Mouse (Mus musculus) midbrain, postnatal 0 days (tissue): ENCODE results near the gene Zbed6. TPM values are rescaled to one million over a fixed set of nuclear protein-coding genes. Genes with fewer than 3 reads are reported as not detected.
"Not testable (repeated sequence)": the region's sequence is repeated elsewhere in the genome, so short reads cannot be mapped to it uniquely, and the experiment has no call there.

Experiments
- ATAC-seq: fragments of 200-750 bp; cut with Nextera tagmentation; 2 replicates; pipeline ENCODE4 v1.8.0; 2017; ENCODE audit warnings: moderate number of reproducible peaks, mild to moderate bottlenecking, moderate TSS enrichment, moderate library complexity; ENCODE audit not compliant: low FRiP score
- DNase-seq: peaks from one replicate; pipeline ENCODE4 v3.0.0-alpha.2; 2015; ENCODE audit warnings: low spot score
- H3K27ac ChIP-seq: fragments of 300-500 bp; sonication (generic); 2 replicates; pipeline ENCODE4 v1.5.1; 2014; ENCODE audit warnings: low read depth, mild to moderate bottlenecking, low read length, mixed read lengths
- H3K27me3 ChIP-seq: fragments of 300-500 bp; sonication (generic); 2 replicates; pipeline ENCODE4 v1.6.1; 2014; ENCODE audit warnings: low read length, control low read depth, mixed read lengths; ENCODE audit not compliant: insufficient read depth
- H3K36me3 ChIP-seq: fragments of 300-500 bp; sonication (generic); 2 replicates; pipeline ENCODE4 v1.6.1; 2014; ENCODE audit warnings: low read length, control low read depth, mixed read lengths; ENCODE audit not compliant: insufficient read depth
- H3K4me1 ChIP-seq: fragments of 300-500 bp; sonication (generic); 2 replicates; pipeline ENCODE4 v1.6.1; 2014; ENCODE audit warnings: mild to moderate bottlenecking, control low read depth, antibody characterized with exemption, low read length, mixed read lengths; ENCODE audit not compliant: insufficient read depth
- H3K4me2 ChIP-seq: fragments of 300-500 bp; sonication (generic); 2 replicates; pipeline ENCODE4 v1.6.1; 2014; ENCODE audit warnings: low read depth, mild to moderate bottlenecking, low read length, mixed read lengths; ENCODE audit not compliant: poor library complexity, severe bottlenecking
- H3K4me3 ChIP-seq: fragments of 300-500 bp; sonication (generic); 2 replicates; pipeline ENCODE4 v1.5.1; 2014; ENCODE audit warnings: low read depth, mild to moderate bottlenecking, low read length, moderate library complexity
- H3K9ac ChIP-seq: fragments of 300-500 bp; sonication (generic); replicated peaks from 2 replicates; pipeline ENCODE4 v1.6.1; 2014; ENCODE audit warnings: mild to moderate bottlenecking, low read length, moderate library complexity, mixed read lengths; ENCODE audit not compliant: poor library complexity, severe bottlenecking
- H3K9me3 ChIP-seq: fragments of 300-500 bp; sonication (generic); 2 replicates; pipeline ENCODE4 v1.6.1; 2016; ENCODE audit warnings: low read length, control low read depth
- CTCF ChIP-seq: IDR thresholded peaks from 2 replicates; pipeline ENCODE4 v1.5.1; 2016; ENCODE audit warnings: antibody characterized with exemption, mild to moderate bottlenecking
- WGBS: fragments of 180-500 bp; shearing (Covaris S2); extraction: QIAGEN DNeasy Blood & Tissue Kit; methylation state at CpG from one replicate; pipeline ENCODE4 v1.1.7; 2014; 5-methylcytosine and 5-hydroxymethylcytosine counted together
- polyA plus RNA-seq: library from polyadenylated mRNA; unstranded; fragments of >200 nt; fragmentation: Nextera tagmentation; extraction: Ambion mirVana; gene quantifications from 2 replicates; pipeline ENCODE4 v1.2.1, GENCODE M21; 2015
- total RNA-seq: library from RNA; depleted of rRNA; stranded (reverse); fragments of >200 nt; gene quantifications from 2 replicates; pipeline ENCODE4 v1.2.3, GENCODE M21; 2014; rRNA removed

Gene Zbed6
- total RNA-seq (6.6 and 9.4 TPM in 2 replicates), polyA plus RNA-seq (0.23 TPM in 1 of 2 replicates, not detected in the other)

DNA sequence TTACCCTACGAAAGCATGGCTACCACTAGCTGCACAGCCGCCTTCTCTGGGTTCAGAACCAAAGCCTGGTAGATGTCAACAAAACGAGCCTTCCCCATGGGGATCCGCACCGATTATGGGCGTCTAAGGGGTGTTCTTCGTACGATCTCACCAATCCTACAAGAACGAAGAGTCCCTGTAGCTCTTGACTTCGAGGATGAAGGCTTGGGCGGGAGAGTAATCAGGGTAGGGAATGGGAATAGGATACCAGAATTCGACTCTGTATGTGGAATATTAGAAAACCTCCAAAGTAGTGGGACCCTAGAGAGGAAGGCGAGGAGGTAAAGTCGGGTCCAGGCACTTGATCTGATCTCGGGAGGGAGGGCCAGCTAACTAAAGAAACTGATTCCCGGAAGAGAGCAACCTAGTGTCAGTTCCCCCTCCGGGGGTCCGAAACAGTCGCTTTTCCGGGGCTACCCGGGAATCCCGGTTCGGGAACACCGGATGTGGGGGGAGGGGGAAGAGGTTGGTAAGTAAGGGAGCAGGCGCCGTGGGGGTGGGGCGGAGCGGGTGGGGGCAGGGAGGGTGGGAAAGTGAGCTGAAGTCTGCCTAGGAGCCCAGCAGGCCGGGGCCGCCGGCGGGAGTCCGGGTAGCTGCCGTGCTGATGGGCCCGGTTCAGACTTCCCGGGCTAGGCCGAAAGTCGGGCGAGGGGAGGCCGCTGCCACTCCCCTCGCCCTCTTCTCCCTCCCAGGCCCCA lies at the start of gene Zbed6:
Gene Zbed6, minus strand, starts transcription at position 420 of the 737 bp plus-strand sequence.
- Histone ChIP-seq H3K27me3 (no peaks in the 10 kb centered on the region), H3K4me2 (peak within 1 kb of the TSS; percentile 76), H3K9me3 (no peaks in the 10 kb centered on the region), H3K4me1 (peaks cover 10% of the 10 kb centered on the region; the same call in 1 of the 2 replicates), H3K4me3 (peak within 1 kb of the TSS; percentile 73), H3K36me3 (no peaks in the 10 kb centered on the region), H3K9ac (peak within 1 kb of the TSS; percentile 77), H3K27ac (peak within 1 kb of the TSS; percentile 94)
- 2% methylated on average over 40 of the region's 41 CpGs for WGBS
- no peak for TF ChIP-seq CTCF
- DNase-seq = peak; percentile 85
- peak; percentile 90 for ATAC-seq

DNA sequence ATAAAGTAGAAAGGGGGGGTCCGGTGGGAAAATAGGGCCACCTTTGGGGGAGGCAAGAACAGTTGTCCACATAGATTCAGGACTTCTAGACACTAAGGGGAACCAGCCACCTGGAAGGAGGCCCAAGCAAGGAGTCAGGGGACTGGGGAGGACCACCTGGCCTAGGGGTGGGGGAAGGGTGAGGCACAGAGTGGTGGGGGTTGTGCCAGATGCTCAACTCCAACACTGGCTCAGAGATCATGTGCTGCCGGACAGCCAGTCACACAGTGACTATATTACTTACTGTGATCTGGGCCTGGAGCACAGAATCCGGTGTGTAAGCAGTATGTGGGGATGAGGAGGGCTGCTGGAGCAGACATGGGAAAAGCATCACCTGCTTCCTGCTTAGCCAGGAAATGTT lies 48.6 kb upstream of the Zbed6 start:
- Histone ChIP-seq H3K27me3 (no peaks in the 10 kb centered on the region), H3K4me2 (no peak overlapping the region), H3K36me3 (peaks cover 5% of the 10 kb centered on the region; the same call in 1 of the 2 replicates), H3K9me3 (no peaks in the 10 kb centered on the region), H3K27ac (no peak overlapping the region), H3K4me1 (0 out of 2 replicates have a peak, but pooled peaks cover 3% of the 10 kb centered on the region), H3K4me3 (no peak overlapping the region), H3K9ac (no peak overlapping the region)
- 83% methylated on average over 3 of the region's 3 CpGs for WGBS
- no peak for ATAC-seq
- TF ChIP-seq CTCF = no peak
- DNase-seq = no peak

DNA sequence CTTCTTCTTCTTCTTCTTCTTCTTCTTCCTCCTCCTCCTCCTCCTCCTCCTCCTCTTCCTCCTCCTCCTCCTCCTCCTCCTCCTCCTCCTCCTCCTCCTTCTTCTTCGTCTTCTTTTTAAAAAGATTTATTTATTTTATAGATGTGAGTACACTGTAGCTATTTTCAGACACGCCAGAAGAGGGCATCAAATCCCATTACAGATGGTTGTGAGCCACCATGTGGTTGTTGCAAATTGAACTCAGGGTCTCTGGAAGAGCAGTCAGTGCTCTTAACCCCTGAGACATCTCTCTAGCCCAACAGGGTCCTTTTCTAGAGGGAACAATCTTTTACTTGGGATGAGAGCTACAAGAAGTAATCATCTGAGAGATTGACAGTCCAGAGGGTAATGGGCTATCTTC lies 41.1 kb upstream of the Zbed6 start:
- H3K4me2 ChIP-seq, H3K9ac ChIP-seq, H3K36me3 ChIP-seq, H3K27me3 ChIP-seq, H3K4me1 ChIP-seq, H3K9me3 ChIP-seq, H3K4me3 ChIP-seq, DNase-seq, ATAC-seq, H3K27ac ChIP-seq: not testable (repeated sequence)
- peak; percentile 59 for TF ChIP-seq CTCF
- 21% methylated on average over 1 of the region's 2 CpGs for WGBS

- no peak overlapping the region for H3K9ac ChIP-seq
- H3K4me1 ChIP-seq = no peaks in the 10 kb centered on the region
- H3K9me3 ChIP-seq = no peaks in the 10 kb centered on the region
- ATAC-seq (no peak), DNase-seq (no peak)
- WGBS = 92% methylated on average over 12 of the region's 12 CpGs
- no peak overlapping the region for H3K27ac ChIP-seq
- H3K36me3 ChIP-seq = no peaks in the 10 kb centered on the region
- no peaks in the 10 kb centered on the region for H3K27me3 ChIP-seq
- no peak for TF ChIP-seq CTCF
- H3K4me3 ChIP-seq = no peak overlapping the region
- no peak overlapping the region for H3K4me2 ChIP-seq
Observed at GRCm38 (mm10) chr1:133697935-133698620, 37.4 kb upstream of the Zbed6 start.

DNA sequence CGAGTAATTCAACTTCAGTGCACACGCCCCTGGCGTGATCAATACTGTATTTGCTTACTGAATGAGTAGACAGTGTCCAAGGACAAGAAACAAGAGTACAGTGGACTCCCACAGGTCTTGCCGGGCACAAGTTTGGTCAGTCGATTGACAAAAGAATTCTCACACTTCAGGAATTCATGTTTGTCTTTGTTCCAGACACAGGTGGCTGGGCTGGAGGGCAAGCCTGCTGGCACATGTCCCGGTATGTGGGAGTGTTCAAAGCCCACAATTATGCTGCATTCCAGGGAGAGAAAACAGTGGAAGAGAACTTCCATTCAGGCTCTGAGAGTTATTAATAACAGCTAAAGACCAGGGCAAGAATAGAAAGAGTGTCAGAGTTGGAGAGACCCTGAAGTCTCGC lies 35.2 kb upstream of the Zbed6 start:
- 34% methylated on average over 7 of the region's 7 CpGs for WGBS
- Histone ChIP-seq H3K4me2 (no peak overlapping the region), H3K4me3 (no peak overlapping the region), H3K4me1 (no peaks in the 10 kb centered on the region), H3K9me3 (no peaks in the 10 kb centered on the region), H3K27ac (no peak overlapping the region), H3K27me3 (no peaks in the 10 kb centered on the region), H3K36me3 (no peaks in the 10 kb centered on the region), H3K9ac (no peak overlapping the region)
- ATAC-seq = no peak
- no peak for TF ChIP-seq CTCF
- DNase-seq = no peak

DNA sequence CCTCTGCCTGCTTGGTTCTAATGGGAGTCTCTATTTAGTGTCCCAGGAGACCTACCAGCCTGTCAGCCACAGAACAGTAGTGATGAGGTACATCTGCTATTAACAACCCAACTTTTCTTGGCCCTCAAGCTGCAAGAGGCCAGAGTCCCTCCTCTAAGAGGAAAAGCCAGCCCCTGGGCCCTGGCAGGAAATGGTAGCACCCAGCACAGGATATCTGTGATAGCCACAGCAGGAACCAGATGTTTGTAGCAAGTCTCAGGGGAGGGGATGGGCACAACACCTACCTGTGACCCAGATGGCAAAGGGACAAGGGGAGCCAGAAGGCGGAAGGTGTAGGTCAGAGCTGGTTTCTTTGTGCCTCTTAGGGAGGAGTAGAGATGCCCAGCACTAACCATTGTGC lies 34.2 kb upstream of the Zbed6 start:
- ATAC-seq (no peak), DNase-seq (no peak)
- Histone ChIP-seq H3K9ac (no peak overlapping the region), H3K36me3 (no peaks in the 10 kb centered on the region), H3K9me3 (no peaks in the 10 kb centered on the region), H3K4me1 (no peaks in the 10 kb centered on the region), H3K27ac (no peak overlapping the region), H3K4me2 (no peak overlapping the region), H3K4me3 (no peak overlapping the region), H3K27me3 (no peaks in the 10 kb centered on the region)
- TF ChIP-seq CTCF = no peak
- 94% methylated on average over 1 of the region's 1 CpGs for WGBS
